8 mouse cellular contexts compared by ENCODE assay signal in the genomic region with DNA sequence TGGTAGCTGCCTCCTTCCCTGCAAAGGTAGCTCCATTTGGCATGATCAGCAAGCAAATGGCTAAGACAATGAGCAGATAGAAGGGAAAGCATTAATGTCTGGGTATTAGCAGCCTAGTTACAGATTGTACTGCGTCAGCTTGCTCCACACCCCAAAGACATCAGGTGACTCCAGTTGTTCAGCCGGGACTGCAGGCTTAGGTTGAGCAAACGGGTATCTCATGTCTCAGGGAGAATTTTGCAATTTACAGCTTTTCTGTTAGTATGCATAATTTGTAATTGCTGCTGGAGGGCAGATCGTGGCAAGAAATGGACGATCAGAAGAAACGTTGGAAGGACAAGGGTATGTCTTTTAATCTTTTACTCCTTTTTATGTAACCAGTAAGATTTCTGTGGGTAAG. TPM values are rescaled to one million over a fixed set of nuclear protein-coding genes. Genes with fewer than 3 reads are reported as not detected.
DNase-seq lines count a peak whose midpoint lies in the region; ATAC-seq and TF ChIP-seq lines count a peak whose summit lies in the region.

No protein-coding gene starts in this region.

- no peak overlapping the region for H3K9ac ChIP-seq in heart, embryonic 15.5 days
- no peak overlapping the region for H3K9ac ChIP-seq in limb, embryonic 14.5 days (ENCODE audit: low read depth, low read length, severe bottlenecking)
- H3K9ac ChIP-seq in stomach, embryonic 16.5 days (ENCODE audit: low read length): peak overlapping the region; percentile 35; the same call in 1 of the 2 replicates

- H3K27me3 ChIP-seq in heart, embryonic 15.5 days: no peaks in the 10 kb centered on the region
- H3K27me3 ChIP-seq in limb, embryonic 14.5 days (ENCODE audit: control insufficient read depth, insufficient read depth, low read length): no peaks in the 10 kb centered on the region
- H3K27me3 ChIP-seq in stomach, embryonic 16.5 days (ENCODE audit: control insufficient read depth, insufficient read depth, low read length): no peaks in the 10 kb centered on the region

- H3K4me2 ChIP-seq in heart, embryonic 15.5 days: no peak overlapping the region
- no peak overlapping the region for H3K4me2 ChIP-seq in limb, embryonic 14.5 days (replicated peaks; ENCODE audit: low read depth, low read length, severe bottlenecking)
- H3K4me2 ChIP-seq in stomach, embryonic 16.5 days (ENCODE audit: low read depth, low read length): peak overlapping the region; percentile 31

- WGBS in heart, embryonic 15.5 days: 50% methylated on average over 6 of the region's 6 CpGs
- whole genome bisulfite sequencing in limb, embryonic 14.5 days: 30% methylated on average over 6 of the region's 6 CpGs
- 27% methylated on average over 6 of the region's 6 CpGs for WGBS in stomach, embryonic 16.5 days

- DNase-seq in heart, postnatal 25 days (ENCODE audit: low spot score): no peak
- DNase-seq in adipocyte (ENCODE audit: low spot score): peak; percentile 54
- DNase-seq in gonadal fat pad, adult 2 months (ENCODE audit: low read depth): peak; percentile 57
- peak; percentile 29 for DNase-seq in limb, embryonic 14.5 days (ENCODE audit: low spot score)
- no peak for DNase-seq in embryo, embryonic 11 days
- no peak for DNase-seq in cerebellum, postnatal 25 days

- no peaks in the 10 kb centered on the region for H3K9me3 ChIP-seq in heart, embryonic 15.5 days (replicated peaks)
- H3K9me3 ChIP-seq in limb, embryonic 14.5 days (ENCODE audit: control insufficient read depth, low read length): no peaks in the 10 kb centered on the region
- no peaks in the 10 kb centered on the region for H3K9me3 ChIP-seq in stomach, embryonic 16.5 days (replicated peaks; ENCODE audit: control insufficient read depth, low read length)

- ATAC-seq in heart, embryonic 15.5 days (replicated peaks; ENCODE audit: insufficient number of reproducible peaks, insufficient read depth, low FRiP score, low read depth): no peak
- no peak for ATAC-seq in limb, embryonic 14.5 days (ENCODE audit: low FRiP score, low read depth)
- ATAC-seq in stomach, embryonic 16.5 days (ENCODE audit: insufficient read depth, low FRiP score): no peak; the same call in 1 of the 2 replicates

- no peaks in the 10 kb centered on the region; the same call in 1 of the 2 replicates for H3K36me3 ChIP-seq in heart, embryonic 15.5 days
- H3K36me3 ChIP-seq in limb, embryonic 14.5 days (ENCODE audit: control insufficient read depth, insufficient read depth, low read length): no peaks in the 10 kb centered on the region
- H3K36me3 ChIP-seq in stomach, embryonic 16.5 days (ENCODE audit: control insufficient read depth, insufficient read depth, low read length): no peaks in the 10 kb centered on the region

- intact Hi-C loops in heart, postnatal 25 days (cut with DNase I): no loop called here

- peaks cover 9% of the 10 kb centered on the region for H3K4me1 ChIP-seq in heart, embryonic 15.5 days (replicated peaks)
- H3K4me1 ChIP-seq in limb, embryonic 14.5 days (ENCODE audit: control insufficient read depth, insufficient read depth, low read length): peaks cover 10% of the 10 kb centered on the region
- H3K4me1 ChIP-seq in stomach, embryonic 16.5 days (ENCODE audit: control insufficient read depth, insufficient read depth, low read length): peaks cover 6% of the 10 kb centered on the region

- TF ChIP-seq POLR2A in limb, embryonic 14.5 days (IDR thresholded peaks at IDR 0.05; ENCODE audit: borderline replicate concordance, extremely low read depth, insufficient read depth, insufficient read length): no peak

- H3K4me3 ChIP-seq in heart, embryonic 15.5 days: no peak overlapping the region
- H3K4me3 ChIP-seq in limb, embryonic 14.5 days (replicated peaks; ENCODE audit: low read length): no peak overlapping the region
- no peak overlapping the region for H3K4me3 ChIP-seq in stomach, embryonic 16.5 days (replicated peaks; ENCODE audit: low read length)

- H3K27ac ChIP-seq in heart, embryonic 15.5 days: peak overlapping the region; percentile 12; the same call in 1 of the 2 replicates
- no peak overlapping the region for H3K27ac ChIP-seq in limb, embryonic 14.5 days (replicated peaks; ENCODE audit: low read depth, low read length)
- peak overlapping the region; percentile 33 for H3K27ac ChIP-seq in stomach, embryonic 16.5 days (ENCODE audit: low read length)

RNA-seq across cellular contexts. Expression of a gene that starts 25.8 kb away (rescaled TPM):
- polyA plus RNA-seq in heart, embryonic 15.5 days (2015; fragmentation: Nextera tagmentation; extraction: Ambion mirVana): 57.4 and 59.5 TPM in 2 replicates
- 10 to 100 TPM; 84.9 to 93.5 TPM for total RNA-seq in heart, postnatal 25 days (2021)
- 90.4 and 110 TPM in 2 replicates for polyA plus RNA-seq in gonadal fat pad, adult 2 months (2012; rRNA removed)
- polyA plus RNA-seq in limb, embryonic 14.5 days (2012; rRNA removed): 212 and 222 TPM in 2 replicates
- 65.8 and 74.5 TPM in 2 replicates for polyA plus RNA-seq in limb, embryonic 14.5 days (2014; fragmentation: Nextera tagmentation; extraction: Ambion mirVana)
- 36.6 and 51.7 TPM in 2 replicates for polyA plus RNA-seq in stomach, embryonic 16.5 days (2015; fragmentation: Nextera tagmentation; extraction: Ambion mirVana)

Comparison
In these comparisons a context has a peak if more than half of its experiments do, and no peak if none do; other contexts are left out.
1. DNase-seq: peak in adipocyte (single experiment), gonadal fat pad, adult 2 months (single experiment) and limb, embryonic 14.5 days (single experiment); none in heart, postnatal 25 days (single experiment), embryo, embryonic 11 days (single experiment) and cerebellum, postnatal 25 days (0 of 2).